Mouse (Mus musculus) cerebellum, adult 2 months (tissue): ENCODE measurements around the gene Siva1. TPM values are rescaled to one million over a fixed set of nuclear protein-coding genes. Genes with fewer than 3 reads are reported as not detected.

ENCODE experiments used
- DNase-seq, 2 experiments: peaks; one replicate each; pipeline ENCODE4 v3.0.0; 2021
- H3K27ac ChIP-seq: fragments of 200-500 bp; 2 replicates; pipeline ENCODE4 v1.5.1; 2012; ENCODE audit warnings: low read length, control low read depth, inconsistent platforms; ENCODE audit not compliant: insufficient read depth
- H3K27me3 ChIP-seq: fragments of 200-500 bp; 2 replicates; pipeline ENCODE4 v1.6.1; 2012; ENCODE audit warnings: inconsistent platforms, mild to moderate bottlenecking, low read length, moderate library complexity; ENCODE audit not compliant: control insufficient read depth, insufficient read depth
- H3K4me1 ChIP-seq: fragments of 200-500 bp; 2 replicates; pipeline ENCODE4 v1.6.1; 2011; ENCODE audit warnings: low read length; ENCODE audit not compliant: control insufficient read depth, insufficient read depth
- H3K4me3 ChIP-seq: fragments of 200-500 bp; replicated peaks from 2 replicates; pipeline ENCODE3; 2011; ENCODE audit warnings: mild to moderate bottlenecking, low read depth, low read length, control low read depth; ENCODE audit not compliant: insufficient read depth
- CTCF ChIP-seq: fragments of 200-500 bp; IDR thresholded peaks from 2 replicates; pipeline ENCODE4 v1.5.1; 2011; ENCODE audit warnings: low read depth, mild to moderate bottlenecking, control low read depth, low read length, moderate library complexity, borderline replicate concordance; ENCODE audit not compliant: insufficient read depth
- POLR2A ChIP-seq: fragments of 200-500 bp; IDR thresholded peaks from 2 replicates; pipeline ENCODE4 v1.6.1; 2011; ENCODE audit warnings: low read length, control low read depth, borderline replicate concordance; ENCODE audit not compliant: insufficient read depth
- WGBS: fragments of 180-500 bp; shearing (Covaris S2); methylation state at CpG from one replicate; pipeline ENCODE4 v1.1.7; 2018; 5-methylcytosine and 5-hydroxymethylcytosine counted together
- polyA plus RNA-seq: library from polyadenylated mRNA; depleted of rRNA; stranded (reverse); fragments of >200 nt; gene quantifications from 2 replicates; pipeline ENCODE4 v1.2.3, GENCODE M21; 2012

Gene Siva1
- polyA plus RNA-seq, 1 experiment, result 34.6 TPM

DNA sequence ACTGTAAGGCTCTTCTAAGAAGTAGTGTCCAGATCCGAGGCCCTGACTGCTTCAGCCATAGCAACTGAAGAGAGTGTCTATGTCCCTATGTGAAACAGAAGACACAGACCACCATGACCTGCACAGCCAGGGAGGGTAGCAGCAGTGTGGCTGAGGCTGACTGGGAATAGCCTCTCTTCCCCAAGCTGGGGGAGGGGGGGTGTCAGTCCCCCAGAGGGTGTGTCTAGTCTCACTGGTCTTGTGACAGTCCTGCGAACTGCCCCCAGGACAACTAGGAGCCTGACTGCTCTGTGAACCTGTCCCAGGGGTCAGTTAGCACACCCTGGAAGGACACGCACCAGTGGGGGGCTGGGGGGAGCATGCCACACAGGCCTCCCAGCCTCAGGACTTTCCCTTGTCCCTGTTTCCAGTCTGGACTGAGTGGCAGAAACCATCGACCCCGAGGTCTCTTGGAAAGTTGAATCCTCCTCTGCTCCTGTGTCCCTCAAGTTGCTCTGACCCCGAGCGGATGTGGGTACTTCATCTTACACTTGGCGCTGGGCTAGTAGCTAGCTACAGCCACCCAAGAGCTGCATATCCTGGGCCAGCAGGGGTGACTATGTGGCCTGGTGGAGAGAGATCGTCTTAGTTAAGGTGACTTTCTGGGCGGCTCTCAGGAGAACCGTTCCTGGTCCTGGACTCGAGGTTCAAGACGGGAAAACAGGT, 25.3 kb upstream of the Siva1 start:
- no peak for TF ChIP-seq CTCF
- no peak for TF ChIP-seq POLR2A
- Histone ChIP-seq H3K4me3 (peak overlapping the region; percentile 53), H3K4me1 (0 out of 2 replicates have a peak, but pooled peaks cover 10% of the 10 kb centered on the region), H3K27ac (no peak overlapping the region), H3K27me3 (no peaks in the 10 kb centered on the region)
- WGBS, result 49% methylated on average over 13 of the region's 13 CpGs
- no peak for DNase-seq

DNA sequence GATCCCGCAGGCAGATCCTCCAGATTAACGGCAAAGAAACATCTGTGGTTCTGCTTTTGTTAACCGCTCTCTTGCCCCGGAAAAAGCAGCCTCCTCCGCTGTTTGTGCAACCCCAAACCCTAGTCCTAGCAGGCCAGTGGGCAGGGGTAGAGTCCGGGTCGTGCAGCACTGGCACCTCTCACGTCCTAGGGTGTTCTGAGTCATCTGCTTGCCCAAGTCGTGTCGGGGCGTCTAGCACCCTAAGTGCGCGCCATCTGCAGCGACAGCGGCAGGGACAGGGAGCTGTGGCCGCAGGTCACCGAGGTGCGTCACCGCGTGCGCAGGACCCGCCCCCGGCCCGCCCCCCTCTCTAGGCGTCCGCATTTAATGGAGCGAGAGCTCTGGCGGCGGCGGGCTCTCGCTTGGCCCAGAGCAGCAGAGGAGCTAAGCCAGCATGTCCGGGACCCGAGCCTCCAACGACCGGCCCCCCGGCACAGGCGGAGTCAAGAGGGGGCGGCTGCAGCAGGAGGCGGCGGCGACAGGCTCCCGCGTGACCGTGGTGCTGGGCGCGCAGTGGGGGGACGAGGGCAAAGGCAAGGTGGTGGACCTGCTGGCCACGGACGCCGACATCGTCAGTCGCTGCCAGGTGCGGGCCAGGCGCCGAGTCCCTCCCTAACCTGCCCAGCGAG, 24.7 kb upstream of the Siva1 start, which contains the start of gene Adssl1:
TSS of gene Adssl1 (plus strand) at position 360 of the 668 bp plus-strand sequence.
- Histone ChIP-seq H3K27me3 (no peaks in the 10 kb centered on the region), H3K4me3 (peak within 1 kb of the TSS; percentile 53), H3K4me1 (0 out of 2 replicates have a peak, but pooled peaks cover 10% of the 10 kb centered on the region), H3K27ac (peak within 1 kb of the TSS; percentile 46; the same call in 1 of the 2 replicates)
- TF ChIP-seq POLR2A, result no peak
- TF ChIP-seq CTCF, result no peak
- DNase-seq, result peak; percentile 64 to 70
- 1% methylated on average over 56 of the region's 56 CpGs for whole genome bisulfite sequencing

- Histone ChIP-seq H3K27me3 (no peaks in the 10 kb centered on the region), H3K4me1 (0 out of 2 replicates have a peak, but pooled peaks cover 10% of the 10 kb centered on the region), H3K4me3 (peak overlapping the region; percentile 53), H3K27ac (peak overlapping the region; percentile 46; the same call in 1 of the 2 replicates)
- TF ChIP-seq CTCF (no peak), POLR2A (no peak)
- no peak for DNase-seq
- WGBS, result 33% methylated on average over 16 of the region's 16 CpGs
Measured at GRCm38 (mm10) chr12:112620354-112621061, 24.0 kb upstream of the Siva1 start.

DNA sequence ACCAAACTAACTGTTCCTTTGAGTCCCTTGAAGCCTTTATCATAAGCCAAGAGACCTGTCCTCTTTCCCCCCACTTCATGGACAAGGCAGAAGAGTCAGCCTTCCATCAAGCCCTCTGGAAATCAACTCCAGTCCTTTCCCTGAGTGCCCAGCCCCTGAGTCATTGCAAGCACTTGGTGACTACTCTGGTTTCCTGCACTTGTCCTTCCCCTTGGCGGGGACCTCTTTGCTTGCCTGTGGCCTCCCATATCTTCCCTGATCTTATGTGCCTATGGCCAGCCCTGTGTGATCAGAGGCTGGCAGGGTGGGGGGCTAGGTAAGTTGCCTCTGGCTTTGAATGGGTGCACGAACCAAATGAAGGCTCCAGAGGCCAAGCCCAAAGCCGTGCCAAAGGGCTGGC, 22.6 kb upstream of the Siva1 start:
- Histone ChIP-seq H3K4me3 (no peak overlapping the region), H3K27ac (no peak overlapping the region), H3K4me1 (0 out of 2 replicates have a peak, but pooled peaks cover 10% of the 10 kb centered on the region), H3K27me3 (no peaks in the 10 kb centered on the region)
- TF ChIP-seq POLR2A, result no peak
- TF ChIP-seq CTCF, result no peak
- 79% methylated on average over 3 of the region's 3 CpGs for WGBS
- no peak for DNase-seq

DNA sequence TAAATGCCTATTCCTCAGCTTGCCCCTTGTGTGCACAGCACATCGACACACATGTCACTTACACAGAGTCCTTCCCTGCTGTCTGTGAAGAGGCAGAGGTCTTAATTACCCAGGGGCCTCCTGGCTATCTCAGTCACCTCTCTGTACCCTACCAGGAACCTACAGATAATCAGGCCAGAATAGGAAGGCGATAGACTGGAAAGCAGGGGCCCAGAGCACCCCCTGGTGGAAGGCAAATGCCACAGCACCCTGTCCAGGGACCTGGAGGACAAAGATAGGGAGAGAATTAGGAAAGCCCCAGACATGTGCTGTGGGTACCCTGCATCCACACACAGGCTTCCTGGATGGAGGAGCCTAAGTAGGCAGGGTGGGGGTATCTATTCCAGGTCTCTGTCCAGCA, 20.7 kb upstream of the Siva1 start:
- TF ChIP-seq CTCF (peak; percentile 87), POLR2A (no peak)

DNA sequence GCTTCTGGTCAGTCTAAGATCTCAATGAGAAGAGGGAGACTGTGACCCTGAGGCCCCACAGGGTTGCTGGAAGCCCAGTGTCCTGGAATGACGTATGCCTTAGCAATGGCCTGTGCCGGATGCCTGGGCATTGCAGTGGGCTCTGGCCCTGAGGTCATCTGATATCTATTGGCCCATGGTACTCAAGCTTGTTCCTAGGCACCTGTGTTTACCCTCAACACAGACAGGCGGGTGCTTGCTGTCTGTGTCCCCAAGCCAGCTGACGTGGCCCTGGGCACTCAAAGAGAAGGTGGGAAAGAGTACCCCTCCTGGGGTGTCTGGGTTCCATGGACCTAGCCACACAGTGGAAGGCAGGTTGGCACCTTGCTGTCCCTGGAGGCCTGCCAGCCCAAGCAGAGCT, 18.8 kb upstream of the Siva1 start:
- Histone ChIP-seq H3K4me3 (no peak overlapping the region), H3K27me3 (no peaks in the 10 kb centered on the region), H3K4me1 (peaks cover 10% of the 10 kb centered on the region), H3K27ac (no peak overlapping the region)
- DNase-seq, result no peak
- no peak for TF ChIP-seq CTCF
- no peak for TF ChIP-seq POLR2A
- 90% methylated on average over 4 of the region's 4 CpGs for WGBS

More for the DNA sequence above, 20.7 kb upstream of the Siva1 start:
- WGBS, result 27% methylated on average over 2 of the region's 2 CpGs
- Histone ChIP-seq H3K27ac (0 out of 2 replicates have a peak overlapping the region, but pooled peaks have one; percentile 7), H3K4me1 (peaks cover 10% of the 10 kb centered on the region; the same call in 1 of the 2 replicates), H3K27me3 (no peaks in the 10 kb centered on the region), H3K4me3 (no peak overlapping the region)
- DNase-seq, result peak; percentile 49 to 61

DNA sequence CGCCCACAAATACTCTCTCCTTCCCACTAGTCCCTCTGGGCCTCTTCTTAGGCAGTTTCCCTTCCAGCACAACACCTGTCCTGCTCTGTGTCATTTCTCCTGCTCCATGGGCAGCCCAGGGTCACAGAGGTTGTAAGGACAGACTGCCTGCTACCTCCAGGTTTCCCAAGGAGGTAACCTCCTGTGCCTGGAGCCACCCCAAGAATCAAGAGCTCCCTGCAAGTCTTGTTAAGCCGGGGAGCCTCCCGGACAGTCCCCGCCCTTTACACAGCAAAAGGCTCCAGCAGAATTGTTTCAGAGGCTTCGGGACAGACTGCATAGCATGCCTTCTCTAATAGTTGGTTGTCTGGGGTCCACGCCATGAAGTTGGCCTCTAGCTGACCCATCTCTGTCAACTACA, 18.0 kb upstream of the Siva1 start:
- WGBS, result 82% methylated on average over 6 of the region's 6 CpGs
- H3K27ac ChIP-seq, result no peak overlapping the region
- TF ChIP-seq CTCF, result no peak
- TF ChIP-seq POLR2A, result no peak
- DNase-seq, result no peak
- no peaks in the 10 kb centered on the region for H3K27me3 ChIP-seq
- no peak overlapping the region for H3K4me3 ChIP-seq
- peaks cover 10% of the 10 kb centered on the region for H3K4me1 ChIP-seq
